Mouse (Mus musculus): ENCODE data around the gene Nhlrc1. TPM values are rescaled to one million over a fixed set of nuclear protein-coding genes. Genes with fewer than 3 reads are reported as not detected.

Nhlrc1 gene
- polyA plus RNA-seq, 1 experiment = 13.2 TPM

DNA sequence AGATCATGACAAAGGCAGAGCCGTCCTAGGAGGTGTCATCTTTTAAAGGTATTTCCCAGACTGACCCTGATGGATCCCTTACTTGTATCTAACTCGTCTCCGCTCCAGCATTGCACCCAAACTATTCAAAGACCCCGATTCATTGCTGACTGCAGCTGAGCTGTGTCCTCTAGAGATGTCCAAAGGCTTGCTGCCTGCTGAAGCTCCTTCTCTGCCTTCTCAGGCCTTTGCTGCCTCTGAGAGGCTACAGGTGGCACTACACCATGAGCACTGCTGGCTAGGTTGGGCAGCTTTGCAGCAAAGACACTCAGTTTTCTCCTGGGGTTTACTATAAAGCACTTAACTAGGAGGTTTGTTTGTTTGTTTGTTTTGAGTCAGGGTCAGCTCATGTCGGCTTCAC is 2.6 kb upstream of the Nhlrc1 start:
- Histone ChIP-seq H3K4me3 (ENCODE audit: insufficient read depth, low read length) (no peak overlapping the region), H3K4me1 (ENCODE audit: control insufficient read depth, insufficient read depth, low read length) (peaks cover 5% of the 10 kb centered on the region), H3K27ac (ENCODE audit: insufficient read depth, low read length) (no peak overlapping the region)
- TF ChIP-seq POLR2A (IDR thresholded peaks at IDR 0.05; ENCODE audit: extremely low read depth, insufficient read depth, low read length) = no peak
- TF ChIP-seq CTCF (IDR thresholded peaks at IDR 0.05; ENCODE audit: extremely low read depth, insufficient read depth, low read length) = peak; percentile 98

- peaks cover 5% of the 10 kb centered on the region for H3K4me1 ChIP-seq (ENCODE audit: control insufficient read depth, insufficient read depth, low read length)
- TF ChIP-seq CTCF (IDR thresholded peaks at IDR 0.05; ENCODE audit: extremely low read depth, insufficient read depth, low read length) (no peak), POLR2A (IDR thresholded peaks at IDR 0.05; ENCODE audit: extremely low read depth, insufficient read depth, low read length) (no peak)
- no peak overlapping the region for H3K27ac ChIP-seq (ENCODE audit: insufficient read depth, low read length)
- peak overlapping the region; percentile 29 for H3K4me3 ChIP-seq (ENCODE audit: insufficient read depth, low read length)
These were observed 498 bp upstream of the Nhlrc1 start for GRCm38 (mm10) chr13:47015195-47015501.

GRCm38 (mm10) chr13:47013740-47014139 is 910 bp downstream of the Nhlrc1 start:
- Histone ChIP-seq H3K27ac (ENCODE audit: insufficient read depth, low read length) (no peak overlapping the region), H3K4me1 (ENCODE audit: control insufficient read depth, insufficient read depth, low read length) (peaks cover 5% of the 10 kb centered on the region), H3K4me3 (ENCODE audit: insufficient read depth, low read length) (peak overlapping the region; percentile 29)
- TF ChIP-seq POLR2A (IDR thresholded peaks at IDR 0.05; ENCODE audit: extremely low read depth, insufficient read depth, low read length) = no peak
- no peak for TF ChIP-seq CTCF (IDR thresholded peaks at IDR 0.05; ENCODE audit: extremely low read depth, insufficient read depth, low read length)

DNA sequence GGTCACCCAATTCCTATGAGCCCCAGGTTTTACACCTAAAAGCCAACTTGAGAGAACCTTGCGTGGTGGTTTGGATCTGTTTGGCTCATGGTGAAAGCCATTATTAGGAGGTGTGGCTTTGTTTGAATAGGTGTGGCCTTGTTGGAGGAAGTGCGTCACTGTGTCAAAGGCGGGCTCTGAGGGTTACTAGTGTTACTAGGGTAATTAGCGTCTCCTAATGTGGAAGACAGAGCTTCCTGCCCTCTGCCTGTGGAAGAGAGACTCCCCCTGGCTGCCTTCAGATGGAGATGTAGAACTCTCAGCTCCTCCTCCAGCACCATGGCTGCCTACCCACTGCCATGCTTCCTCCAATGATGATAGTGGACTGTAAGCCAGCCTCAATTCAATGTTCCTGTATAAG is 13.1 kb downstream of the Nhlrc1 start:
- Histone ChIP-seq H3K4me3 (ENCODE audit: insufficient read depth, low read length) (no peak overlapping the region), H3K4me1 (ENCODE audit: control insufficient read depth, insufficient read depth, low read length) (no peaks in the 10 kb centered on the region), H3K27ac (ENCODE audit: insufficient read depth, low read length) (no peak overlapping the region)
- no peak for TF ChIP-seq POLR2A (IDR thresholded peaks at IDR 0.05; ENCODE audit: extremely low read depth, insufficient read depth, low read length)
- no peak for TF ChIP-seq CTCF (IDR thresholded peaks at IDR 0.05; ENCODE audit: extremely low read depth, insufficient read depth, low read length)

DNA sequence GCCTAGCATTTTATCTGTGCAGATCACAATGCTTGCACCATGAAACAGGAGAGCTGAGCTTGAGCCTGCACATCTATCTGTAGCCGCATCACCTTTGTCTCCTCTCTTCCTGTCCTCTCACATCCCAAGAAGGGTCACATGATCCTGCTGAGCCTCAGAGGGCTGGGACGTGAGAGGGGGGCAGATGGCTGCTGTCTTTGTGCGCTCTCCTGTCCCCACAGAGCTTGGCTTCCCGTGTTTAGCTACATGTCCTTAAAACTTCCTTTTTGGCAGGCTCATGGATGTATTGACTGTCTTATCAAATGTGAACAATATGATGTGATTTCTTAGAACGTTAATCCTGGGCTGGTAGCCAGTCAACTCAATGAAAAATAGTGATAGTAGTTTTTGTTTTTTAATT is 15.2 kb downstream of the Nhlrc1 start:
- H3K4me1 ChIP-seq (ENCODE audit: control insufficient read depth, insufficient read depth, low read length) = no peaks in the 10 kb centered on the region
- H3K27ac ChIP-seq (ENCODE audit: insufficient read depth, low read length) = no peak overlapping the region
- TF ChIP-seq POLR2A (IDR thresholded peaks at IDR 0.05; ENCODE audit: extremely low read depth, insufficient read depth, low read length) (no peak), CTCF (IDR thresholded peaks at IDR 0.05; ENCODE audit: extremely low read depth, insufficient read depth, low read length) (no peak)
- H3K4me3 ChIP-seq (ENCODE audit: insufficient read depth, low read length) = no peak overlapping the region

DNA sequence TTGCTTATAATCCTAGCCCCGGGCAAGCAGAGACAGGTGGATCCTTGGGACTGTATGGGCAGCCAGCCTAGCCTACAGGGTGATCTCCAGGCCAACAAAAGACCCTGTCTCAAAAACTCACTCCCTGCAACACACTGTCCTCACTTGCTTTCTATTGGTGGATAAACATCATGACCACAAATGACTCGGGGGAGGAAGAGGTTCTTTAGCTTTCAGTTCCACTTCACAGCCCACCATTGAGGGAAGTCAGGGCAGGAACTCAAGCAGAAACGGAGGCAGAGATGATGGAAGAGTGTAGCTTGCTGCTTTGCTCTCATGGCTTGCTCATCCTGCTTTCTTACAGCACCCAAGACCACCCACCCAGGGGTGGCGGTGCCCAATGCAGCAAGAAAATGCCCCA is 17.3 kb downstream of the Nhlrc1 start:
- TF ChIP-seq POLR2A (IDR thresholded peaks at IDR 0.05; ENCODE audit: extremely low read depth, insufficient read depth, low read length) (no peak), CTCF (IDR thresholded peaks at IDR 0.05; ENCODE audit: extremely low read depth, insufficient read depth, low read length) (no peak)
- H3K4me3 ChIP-seq (ENCODE audit: insufficient read depth, low read length) = no peak overlapping the region
- no peaks in the 10 kb centered on the region for H3K4me1 ChIP-seq (ENCODE audit: control insufficient read depth, insufficient read depth, low read length)
- H3K27ac ChIP-seq (ENCODE audit: insufficient read depth, low read length) = no peak overlapping the region

- Histone ChIP-seq H3K4me3 (ENCODE audit: insufficient read depth, low read length) (no peak overlapping the region), H3K27ac (ENCODE audit: insufficient read depth, low read length) (no peak overlapping the region), H3K4me1 (ENCODE audit: control insufficient read depth, insufficient read depth, low read length) (no peaks in the 10 kb centered on the region; the same call in 1 of the 2 replicates)
- TF ChIP-seq POLR2A (IDR thresholded peaks at IDR 0.05; ENCODE audit: extremely low read depth, insufficient read depth, low read length) = no peak
These were observed 21.4 kb downstream of the Nhlrc1 start for GRCm38 (mm10) chr13:46993274-46993551.

DNA sequence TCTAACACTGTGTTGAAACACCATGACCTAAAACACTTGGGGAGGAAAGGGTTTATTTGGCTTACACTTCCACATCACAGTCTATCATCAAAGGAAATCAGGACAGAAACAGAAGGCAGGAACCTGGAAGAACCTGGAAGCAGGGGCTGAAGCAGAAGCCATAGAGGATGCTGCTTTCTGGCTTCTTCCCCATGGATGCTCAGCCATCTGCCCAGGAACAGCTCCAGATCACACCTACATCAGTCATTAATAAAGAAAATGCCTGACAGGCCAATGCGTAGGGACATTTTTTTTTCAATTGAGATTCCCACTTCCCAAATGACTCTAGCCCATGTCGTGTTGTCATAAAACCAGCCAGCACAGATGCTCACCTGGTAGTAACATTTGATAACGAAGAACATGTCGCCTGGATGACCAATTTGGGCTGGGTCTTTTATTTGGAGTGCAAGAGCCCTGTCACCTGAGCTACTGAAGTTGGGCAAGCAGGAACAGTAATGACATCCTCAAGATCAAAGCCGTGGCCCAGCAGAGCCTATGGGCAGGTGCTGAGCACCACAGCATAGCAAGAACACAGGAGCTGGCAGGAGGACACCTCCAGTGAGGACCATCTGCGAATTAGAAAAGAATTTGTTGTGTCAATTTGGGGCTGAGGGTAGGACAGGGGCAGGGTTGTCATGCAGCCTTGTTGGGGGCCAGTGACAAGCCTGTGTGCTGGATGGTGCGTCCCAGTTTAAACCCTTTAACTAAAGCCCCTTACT is 22.0 kb downstream of the Nhlrc1 start:
- Histone ChIP-seq H3K4me1 (ENCODE audit: control insufficient read depth, insufficient read depth, low read length) (no peaks in the 10 kb centered on the region; the same call in 1 of the 2 replicates), H3K4me3 (ENCODE audit: insufficient read depth, low read length) (no peak overlapping the region), H3K27ac (ENCODE audit: insufficient read depth, low read length) (no peak overlapping the region)
- TF ChIP-seq CTCF (IDR thresholded peaks at IDR 0.05; ENCODE audit: extremely low read depth, insufficient read depth, low read length) = no peak
- TF ChIP-seq POLR2A (IDR thresholded peaks at IDR 0.05; ENCODE audit: extremely low read depth, insufficient read depth, low read length) = no peak

DNA sequence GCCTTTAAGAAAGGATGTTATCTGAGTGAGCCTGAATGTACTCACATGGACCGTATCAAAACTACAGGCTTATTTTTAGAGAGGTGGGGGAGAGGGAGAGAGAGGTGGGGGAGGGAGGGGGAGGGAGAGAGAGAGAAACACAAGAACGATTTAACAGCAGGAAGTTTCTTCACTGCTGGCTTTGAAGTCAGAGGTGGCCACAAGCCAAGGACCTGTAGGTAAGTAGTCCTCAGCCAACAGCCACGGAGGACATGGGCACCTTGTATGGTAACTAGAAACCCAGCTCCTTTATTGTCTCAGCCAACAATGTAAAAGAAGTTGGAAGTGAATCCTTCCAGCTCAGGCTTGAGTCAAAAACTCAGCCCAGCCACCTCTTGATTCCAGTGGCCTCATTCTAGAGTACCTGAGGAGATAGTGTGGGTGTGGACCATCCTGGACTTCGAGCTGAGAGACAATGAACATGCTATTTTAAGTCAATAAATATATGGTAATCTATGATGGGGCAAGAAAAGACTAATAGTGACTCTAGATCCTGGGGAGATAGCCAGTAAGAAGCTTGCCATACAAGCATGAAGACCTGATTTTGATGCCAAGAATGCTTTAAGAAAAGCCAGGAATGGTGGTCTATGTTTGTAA is 24.2 kb downstream of the Nhlrc1 start:
- H3K4me1 ChIP-seq (ENCODE audit: control insufficient read depth, insufficient read depth, low read length) = no peaks in the 10 kb centered on the region; the same call in 1 of the 2 replicates
- no peak overlapping the region for H3K4me3 ChIP-seq (ENCODE audit: insufficient read depth, low read length)
- TF ChIP-seq POLR2A (IDR thresholded peaks at IDR 0.05; ENCODE audit: extremely low read depth, insufficient read depth, low read length) (no peak), CTCF (IDR thresholded peaks at IDR 0.05; ENCODE audit: extremely low read depth, insufficient read depth, low read length) (no peak)
- no peak overlapping the region for H3K27ac ChIP-seq (ENCODE audit: insufficient read depth, low read length)

DNA sequence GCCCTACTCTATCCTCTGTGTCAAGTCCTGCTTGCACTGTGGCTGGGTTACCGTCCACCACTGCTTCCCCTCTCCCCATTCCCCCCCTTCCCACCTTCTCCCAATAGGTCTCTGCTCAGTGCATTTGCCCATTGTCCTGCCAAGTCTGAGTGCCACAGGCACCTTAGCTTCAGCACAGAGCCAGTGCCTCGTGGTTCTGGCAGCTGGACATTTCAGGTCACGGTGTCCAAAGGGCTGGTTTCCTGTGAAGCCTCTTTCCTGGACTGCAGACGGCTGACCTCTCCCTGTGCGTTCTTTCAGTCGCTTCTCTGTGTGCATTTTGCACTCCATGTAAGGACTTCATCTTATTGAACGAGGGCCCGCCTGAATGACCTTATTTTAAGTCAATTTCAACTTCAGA is 26.7 kb downstream of the Nhlrc1 start:
- no peak for TF ChIP-seq POLR2A (IDR thresholded peaks at IDR 0.05; ENCODE audit: extremely low read depth, insufficient read depth, low read length)
- no peak for TF ChIP-seq CTCF (IDR thresholded peaks at IDR 0.05; ENCODE audit: extremely low read depth, insufficient read depth, low read length)
- H3K27ac ChIP-seq (ENCODE audit: insufficient read depth, low read length) = no peak overlapping the region
- no peaks in the 10 kb centered on the region; the same call in 1 of the 2 replicates for H3K4me1 ChIP-seq (ENCODE audit: control insufficient read depth, insufficient read depth, low read length)
- no peak overlapping the region for H3K4me3 ChIP-seq (ENCODE audit: insufficient read depth, low read length)
